Mouse (Mus musculus): Measurements from ENCODE around the gene Flna. TPM values are rescaled to one million over a fixed set of nuclear protein-coding genes. Genes with fewer than 3 reads are reported as not detected.

Gene Flna
- polyA plus RNA-seq (2014; fragmentation: Nextera tagmentation; extraction: Ambion mirVana), result 88.1 and 103 TPM in 2 replicates

DNA sequence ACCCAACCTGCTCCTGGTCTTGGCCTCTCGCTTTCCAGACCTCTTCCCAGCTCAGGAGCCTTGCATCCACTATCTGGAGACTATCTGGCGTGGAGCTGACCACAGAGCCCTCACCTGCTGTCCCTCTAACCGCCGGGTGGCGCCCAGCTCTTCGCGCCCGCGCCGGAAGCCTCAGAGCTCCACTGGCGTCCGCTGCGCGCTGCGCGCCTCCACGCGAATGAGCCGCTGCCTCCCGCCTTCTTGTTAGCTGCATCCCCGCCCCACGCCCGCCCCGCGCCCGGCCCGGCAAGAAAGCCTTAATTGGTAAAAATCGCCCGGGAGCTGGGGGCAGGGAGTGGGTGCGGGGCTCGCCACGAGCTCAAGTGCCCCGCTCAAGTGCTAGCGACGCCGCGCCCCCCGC is at the start of gene Flna:
Flna (minus strand) TSS at position 206 of the 400 bp plus-strand sequence.
- Histone ChIP-seq H3K9ac (ENCODE audit: low read length) (peak within 1 kb of the TSS; percentile 60), H3K4me1 (ENCODE audit: control insufficient read depth, insufficient read depth, low read length) (no peaks in the 10 kb centered on the region), H3K4me2 (ENCODE audit: low read length) (peak within 1 kb of the TSS; percentile 57), H3K4me3 (ENCODE audit: low read depth, low read length) (peak within 1 kb of the TSS; percentile 33), H3K36me3 (ENCODE audit: control insufficient read depth, insufficient read depth, low read length) (no peaks in the 10 kb centered on the region), H3K9me3 (replicated peaks; ENCODE audit: control insufficient read depth, low read length) (no peaks in the 10 kb centered on the region), H3K27ac (ENCODE audit: low read depth, low read length) (0 out of 2 replicates have a peak within 1 kb of the TSS, but pooled peaks have one; percentile 14), H3K27me3 (replicated peaks; ENCODE audit: control insufficient read depth, insufficient read depth, low read length) (no peaks in the 10 kb centered on the region)
- ATAC-seq (no peak), DNase-seq (ENCODE audit: low spot score) (peak; percentile 55)
- 40% methylated on average over 30 of the region's 38 CpGs for WGBS

DNA sequence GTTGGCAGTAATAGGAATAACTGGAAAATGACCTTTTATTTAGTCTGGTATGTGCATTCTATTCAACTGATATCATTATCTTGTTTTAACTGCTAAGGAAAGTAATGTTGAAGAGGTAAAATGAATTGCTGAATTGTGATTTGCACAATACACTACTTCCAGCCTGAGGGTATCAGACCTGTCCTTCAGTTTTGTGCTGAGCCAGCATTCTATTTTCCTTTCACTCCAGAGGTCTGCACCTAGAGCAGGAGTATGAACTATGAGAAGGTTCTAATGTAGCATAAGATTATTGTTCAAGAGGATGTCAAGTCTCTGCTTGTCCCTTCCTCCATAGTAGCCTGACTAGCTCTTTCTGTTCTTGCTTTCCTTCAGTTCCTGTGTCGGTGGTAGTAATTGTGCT is 48.7 kb upstream of the Flna start:
- Histone ChIP-seq H3K27me3 (replicated peaks; ENCODE audit: control insufficient read depth, insufficient read depth, low read length) (no peaks in the 10 kb centered on the region), H3K4me3 (ENCODE audit: low read depth, low read length) (no peak overlapping the region), H3K4me2 (ENCODE audit: low read length) (no peak overlapping the region), H3K36me3 (ENCODE audit: control insufficient read depth, insufficient read depth, low read length) (peaks cover 35% of the 10 kb centered on the region), H3K27ac (ENCODE audit: low read depth, low read length) (no peak overlapping the region), H3K9me3 (replicated peaks; ENCODE audit: control insufficient read depth, low read length) (no peaks in the 10 kb centered on the region), H3K9ac (ENCODE audit: low read length) (no peak overlapping the region), H3K4me1 (ENCODE audit: control insufficient read depth, insufficient read depth, low read length) (no peaks in the 10 kb centered on the region)
- 87% methylated on average over 1 of the region's 1 CpGs for WGBS
- no peak for ATAC-seq
- no peak for DNase-seq (ENCODE audit: low spot score)

DNA sequence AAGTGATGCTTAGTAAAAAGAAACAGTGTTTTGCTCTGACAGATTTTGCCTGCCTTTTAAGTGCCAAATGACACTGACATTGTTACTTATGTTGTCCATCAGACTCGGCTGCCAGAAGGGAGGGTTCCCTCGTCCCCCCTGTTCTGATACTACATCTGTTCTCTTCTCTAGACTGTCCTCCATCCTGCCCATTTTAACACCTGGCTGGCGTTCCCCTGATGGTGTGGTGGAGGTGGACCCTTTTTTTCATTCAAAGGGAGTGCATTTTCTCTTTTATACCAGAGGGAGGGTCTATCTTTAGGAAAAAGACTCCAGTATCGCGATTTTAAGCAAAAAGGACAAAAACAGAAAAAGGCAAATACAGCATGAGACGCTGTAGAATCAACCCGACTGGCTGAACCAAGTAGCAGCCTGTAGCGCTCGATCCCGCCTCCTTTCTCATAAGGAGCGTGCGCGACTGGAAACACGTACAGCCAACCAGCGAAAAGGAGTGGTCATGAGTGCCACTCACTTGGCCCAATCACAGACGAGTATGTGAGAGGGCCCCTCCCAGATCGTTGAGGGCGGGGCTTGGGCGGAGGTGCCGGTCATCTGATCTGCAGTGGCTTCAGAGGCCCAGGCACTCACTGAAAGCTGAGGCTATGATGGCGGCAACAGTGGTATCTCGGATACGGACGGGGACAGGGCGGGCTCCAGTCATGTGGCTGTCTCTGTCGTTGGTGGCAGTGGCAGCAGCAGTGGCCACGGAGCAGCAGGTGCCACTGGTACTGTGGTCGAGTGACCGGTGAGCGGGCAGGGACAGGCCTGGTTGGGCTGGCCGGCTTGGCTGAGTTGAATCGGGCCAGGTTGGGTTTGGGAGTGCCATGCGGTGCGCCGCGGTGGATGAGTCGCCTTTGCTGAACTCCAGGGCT is 47.2 kb upstream of the Flna start, which contains the start of gene Atp6ap1:
Atp6ap1 (plus strand) TSS at position 560 of the 911 bp plus-strand sequence.
- Histone ChIP-seq H3K4me3 (ENCODE audit: low read depth, low read length) (peak within 1 kb of the TSS; percentile 56), H3K27ac (ENCODE audit: low read depth, low read length) (peak within 1 kb of the TSS; percentile 60), H3K4me2 (ENCODE audit: low read length) (peak within 1 kb of the TSS; percentile 68), H3K9ac (ENCODE audit: low read length) (peak within 1 kb of the TSS; percentile 74), H3K4me1 (ENCODE audit: control insufficient read depth, insufficient read depth, low read length) (no peaks in the 10 kb centered on the region), H3K27me3 (replicated peaks; ENCODE audit: control insufficient read depth, insufficient read depth, low read length) (no peaks in the 10 kb centered on the region), H3K36me3 (ENCODE audit: control insufficient read depth, insufficient read depth, low read length) (peaks cover 24% of the 10 kb centered on the region), H3K9me3 (replicated peaks; ENCODE audit: control insufficient read depth, low read length) (no peaks in the 10 kb centered on the region)
- ATAC-seq, result peak; percentile 99
- peak; percentile 96 for DNase-seq (ENCODE audit: low spot score)
- WGBS, result 31% methylated on average over 37 of the region's 37 CpGs

DNA sequence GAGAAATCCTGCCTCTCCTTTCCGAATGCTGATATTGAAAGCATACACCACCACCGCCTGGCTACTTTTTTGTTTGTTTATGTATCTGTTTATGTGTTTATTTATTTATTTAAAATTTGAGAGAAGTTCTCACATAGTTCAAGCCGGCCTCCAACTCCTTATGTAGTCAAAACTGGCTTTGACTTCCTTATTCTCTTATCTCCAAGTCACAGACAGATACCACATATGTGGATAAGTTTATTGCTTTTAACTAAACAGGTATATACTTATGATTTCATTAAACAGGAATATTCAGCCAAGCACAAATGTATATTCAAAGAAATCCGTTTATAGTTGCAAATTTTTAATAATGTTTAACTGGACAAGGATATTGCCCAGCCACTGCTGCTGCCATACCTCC is 43.8 kb upstream of the Flna start:
- H3K9ac ChIP-seq (ENCODE audit: low read length), result no peak overlapping the region
- H3K27ac ChIP-seq (ENCODE audit: low read depth, low read length), result no peak overlapping the region
- H3K36me3 ChIP-seq (ENCODE audit: control insufficient read depth, insufficient read depth, low read length), result 0 out of 2 replicates have a peak, but pooled peaks cover 3% of the 10 kb centered on the region
- no peaks in the 10 kb centered on the region for H3K27me3 ChIP-seq (replicated peaks; ENCODE audit: control insufficient read depth, insufficient read depth, low read length)
- 75% methylated on average over 4 of the region's 4 CpGs for WGBS
- H3K4me2 ChIP-seq (ENCODE audit: low read length), result no peak overlapping the region
- H3K4me3 ChIP-seq (ENCODE audit: low read depth, low read length), result no peak overlapping the region
- H3K9me3 ChIP-seq (replicated peaks; ENCODE audit: control insufficient read depth, low read length), result no peaks in the 10 kb centered on the region
- DNase-seq (ENCODE audit: low spot score), result no peak
- ATAC-seq, result no peak
- H3K4me1 ChIP-seq (ENCODE audit: control insufficient read depth, insufficient read depth, low read length), result no peaks in the 10 kb centered on the region

DNA sequence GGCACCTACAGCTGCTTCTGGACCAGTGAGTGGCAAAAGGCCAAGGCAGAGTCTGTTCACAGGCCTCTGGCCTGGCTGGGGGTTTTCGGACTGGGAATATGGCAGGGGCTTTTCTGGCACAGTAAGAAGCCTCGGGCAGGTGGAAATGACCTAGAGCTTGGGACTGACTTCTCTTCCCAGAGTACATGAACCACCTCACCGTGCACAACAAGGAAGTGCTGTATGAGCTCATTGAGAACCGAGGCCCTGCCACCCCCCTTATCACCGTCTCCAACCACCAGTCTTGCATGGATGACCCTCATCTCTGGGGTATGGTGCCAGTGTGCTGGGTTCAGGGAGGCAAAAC is 33.4 kb upstream of the Flna start:
- H3K4me2 ChIP-seq (ENCODE audit: low read length), result peak overlapping the region; percentile 70

DNA sequence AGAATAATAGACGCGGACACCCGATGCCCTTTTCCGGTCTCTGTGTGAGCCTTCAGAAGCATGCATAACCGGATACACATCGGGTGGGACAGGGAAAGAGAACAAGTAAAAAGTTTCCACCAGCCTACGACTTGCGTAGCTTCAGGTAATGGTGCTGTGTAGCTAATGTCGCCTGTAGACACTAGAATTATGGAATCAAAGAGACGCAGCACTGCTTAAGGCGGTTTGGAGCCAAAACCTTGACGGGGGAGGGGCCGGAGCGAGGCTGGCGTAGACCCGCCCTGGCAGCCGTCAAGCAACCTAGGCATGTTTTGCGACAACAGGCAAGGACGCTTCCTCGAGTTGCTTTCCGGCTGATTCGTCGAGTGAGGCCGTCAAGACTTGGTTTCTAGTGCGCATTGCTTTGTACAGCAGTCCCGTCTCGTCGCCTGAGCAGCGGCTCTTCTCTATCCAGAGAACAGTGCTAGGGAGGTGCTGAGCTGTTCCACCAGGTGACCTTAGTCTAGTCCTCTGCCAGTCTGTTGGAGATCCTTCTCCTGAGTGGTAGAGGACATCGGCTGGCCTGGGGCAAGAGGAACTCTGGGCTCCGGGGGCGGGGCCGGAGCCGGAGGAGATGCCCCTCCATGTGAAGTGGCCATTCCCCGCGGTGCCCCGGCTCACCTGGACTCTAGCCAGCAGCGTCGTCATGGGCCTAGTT is 32.9 kb upstream of the Flna start:
- Histone ChIP-seq H3K27ac (ENCODE audit: low read depth, low read length) (peak overlapping the region; percentile 83), H3K36me3 (ENCODE audit: control insufficient read depth, insufficient read depth, low read length) (no peaks in the 10 kb centered on the region), H3K9me3 (replicated peaks; ENCODE audit: control insufficient read depth, low read length) (no peaks in the 10 kb centered on the region), H3K9ac (ENCODE audit: low read length) (peak overlapping the region; percentile 75), H3K4me2 (ENCODE audit: low read length) (peak overlapping the region; percentile 70), H3K4me1 (ENCODE audit: control insufficient read depth, insufficient read depth, low read length) (peaks cover 4% of the 10 kb centered on the region; the same call in 1 of the 2 replicates), H3K4me3 (ENCODE audit: low read depth, low read length) (peak overlapping the region; percentile 49), H3K27me3 (replicated peaks; ENCODE audit: control insufficient read depth, insufficient read depth, low read length) (no peaks in the 10 kb centered on the region)
- DNase-seq (ENCODE audit: low spot score) (peak; percentile 95), ATAC-seq (peak; percentile 89)
- WGBS, result 31% methylated on average over 39 of the region's 39 CpGs

More for the DNA sequence above, 33.4 kb upstream of the Flna start:
- ATAC-seq, result peak; percentile 13; the same call in 1 of the 2 replicates
- H3K27me3 ChIP-seq (replicated peaks; ENCODE audit: control insufficient read depth, insufficient read depth, low read length), result no peaks in the 10 kb centered on the region
- no peak for DNase-seq (ENCODE audit: low spot score)
- no peaks in the 10 kb centered on the region for H3K9me3 ChIP-seq (replicated peaks; ENCODE audit: control insufficient read depth, low read length)
- H3K27ac ChIP-seq (ENCODE audit: low read depth, low read length), result peak overlapping the region; percentile 83; the same call in 1 of the 2 replicates
- 50% methylated on average over 5 of the region's 5 CpGs for WGBS
- peaks cover 4% of the 10 kb centered on the region; the same call in 1 of the 2 replicates for H3K4me1 ChIP-seq (ENCODE audit: control insufficient read depth, insufficient read depth, low read length)
- peak overlapping the region; percentile 75 for H3K9ac ChIP-seq (ENCODE audit: low read length)
- peak overlapping the region; percentile 49 for H3K4me3 ChIP-seq (ENCODE audit: low read depth, low read length)
- H3K36me3 ChIP-seq (ENCODE audit: control insufficient read depth, insufficient read depth, low read length), result no peaks in the 10 kb centered on the region

DNA sequence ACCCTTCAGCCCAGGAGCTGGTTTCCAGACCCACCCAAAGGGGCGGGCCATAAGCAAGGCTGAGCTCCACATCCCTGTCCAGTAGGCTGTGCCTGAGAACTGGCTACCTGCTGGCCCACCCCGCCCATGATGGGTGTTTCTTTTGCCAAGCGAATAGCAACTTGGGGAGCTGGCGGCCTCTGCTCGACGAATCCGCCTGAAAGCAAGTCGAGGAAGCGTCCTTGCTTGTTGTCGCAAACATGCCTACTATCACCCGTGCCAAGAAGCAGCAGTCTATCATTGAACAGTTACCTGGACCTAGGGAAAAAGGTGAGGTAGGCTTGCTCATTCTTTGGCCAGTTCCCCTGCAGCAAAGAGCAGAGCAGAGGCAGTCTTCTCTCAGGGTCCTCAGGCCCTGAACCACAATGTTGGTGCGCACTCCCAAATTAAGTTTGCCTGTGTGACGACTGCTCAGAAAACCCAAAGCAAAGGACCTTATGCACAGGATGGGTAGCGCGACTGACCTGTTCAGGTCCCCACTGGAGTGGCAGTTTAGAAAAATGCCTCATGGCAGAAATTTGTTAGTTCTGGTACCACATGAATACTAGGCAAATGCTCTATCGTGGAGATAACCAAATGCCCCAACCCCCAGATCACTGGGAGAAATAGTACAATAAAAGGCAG is 32.2 kb upstream of the Flna start, which contains the start of the genes Taz and Dnase1l1:
Taz (plus strand) TSS at position 181 of the 663 bp plus-strand sequence.
Dnase1l1 (minus strand) TSS at position 606 of the 663 bp plus-strand sequence.
- DNase-seq (ENCODE audit: low spot score) (peak; percentile 50), ATAC-seq (peak; percentile 53)
- Histone ChIP-seq H3K36me3 (ENCODE audit: control insufficient read depth, insufficient read depth, low read length) (no peaks in the 10 kb centered on the region), H3K9me3 (replicated peaks; ENCODE audit: control insufficient read depth, low read length) (no peaks in the 10 kb centered on the region), H3K4me2 (ENCODE audit: low read length) (peak within 1 kb of the TSS; percentile 70), H3K27me3 (replicated peaks; ENCODE audit: control insufficient read depth, insufficient read depth, low read length) (no peaks in the 10 kb centered on the region), H3K4me3 (ENCODE audit: low read depth, low read length) (peak within 1 kb of the TSS; percentile 49), H3K4me1 (ENCODE audit: control insufficient read depth, insufficient read depth, low read length) (peaks cover 4% of the 10 kb centered on the region; the same call in 1 of the 2 replicates), H3K9ac (ENCODE audit: low read length) (peak within 1 kb of the TSS; percentile 75), H3K27ac (ENCODE audit: low read depth, low read length) (peak within 1 kb of the TSS; percentile 83)
- 35% methylated on average over 16 of the region's 16 CpGs for whole genome bisulfite sequencing

DNA sequence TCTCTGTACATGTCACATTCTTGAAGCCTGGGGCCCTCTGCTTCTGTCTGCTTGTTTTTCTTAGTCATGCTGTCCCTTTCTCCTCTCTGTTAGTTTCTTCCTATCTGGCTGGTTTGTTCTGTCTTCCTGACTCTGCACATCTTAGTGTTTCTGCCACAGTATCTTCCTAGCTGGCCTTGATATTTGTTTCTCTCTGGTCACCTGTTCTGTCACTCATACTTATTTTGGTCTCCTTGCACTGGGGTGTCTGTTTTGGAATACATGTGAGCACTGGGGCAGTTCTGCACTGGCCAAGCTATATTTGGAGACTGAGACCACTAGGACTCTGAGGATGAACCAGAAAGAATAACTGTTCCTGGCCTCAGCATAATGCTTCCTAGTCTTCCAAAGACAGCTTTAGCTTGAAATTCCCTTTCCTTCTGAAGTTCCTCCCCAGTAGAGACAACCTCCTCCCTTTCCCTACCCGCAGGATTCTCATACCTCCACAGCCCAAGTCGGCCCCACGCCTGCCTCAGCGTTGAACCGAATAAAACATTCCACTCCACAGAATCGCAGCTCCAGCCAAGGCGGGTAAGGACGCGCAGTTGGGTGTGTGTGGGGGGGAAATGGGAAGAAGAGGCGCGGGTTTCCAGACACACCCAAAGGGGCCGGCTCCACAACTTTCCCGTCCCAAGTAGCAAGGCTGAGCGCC is 31.6 kb upstream of the Flna start:
- peak overlapping the region; percentile 70 for H3K4me2 ChIP-seq (ENCODE audit: low read length)
- WGBS, result 21% methylated on average over 14 of the region's 14 CpGs
- ATAC-seq, result no peak
- DNase-seq (ENCODE audit: low spot score), result no peak
- no peaks in the 10 kb centered on the region for H3K9me3 ChIP-seq (replicated peaks; ENCODE audit: control insufficient read depth, low read length)
- peak overlapping the region; percentile 75 for H3K9ac ChIP-seq (ENCODE audit: low read length)
- H3K36me3 ChIP-seq (ENCODE audit: control insufficient read depth, insufficient read depth, low read length), result no peaks in the 10 kb centered on the region
- peaks cover 4% of the 10 kb centered on the region; the same call in 1 of the 2 replicates for H3K4me1 ChIP-seq (ENCODE audit: control insufficient read depth, insufficient read depth, low read length)
- peak overlapping the region; percentile 49 for H3K4me3 ChIP-seq (ENCODE audit: low read depth, low read length)
- no peak overlapping the region for H3K27ac ChIP-seq (ENCODE audit: low read depth, low read length)
- H3K27me3 ChIP-seq (replicated peaks; ENCODE audit: control insufficient read depth, insufficient read depth, low read length), result no peaks in the 10 kb centered on the region
